Mouse (Mus musculus) cortical plate, adult 2 months (tissue): ENCODE results near the gene Sass6.

ENCODE experiments used
- CTCF ChIP-seq: fragments of 200-500 bp; IDR thresholded peaks from 2 replicates; pipeline ENCODE4 v1.5.1; 2011; ENCODE audit warnings: mild to moderate bottlenecking, control low read depth, low read length; ENCODE audit not compliant: insufficient read depth; ENCODE audit errors: extremely low read depth
- POLR2A ChIP-seq: fragments of 200-500 bp; IDR thresholded peaks from 2 replicates; pipeline ENCODE4 v1.6.1; 2011; ENCODE audit warnings: mild to moderate bottlenecking, low read length, control low read depth; ENCODE audit not compliant: insufficient read depth; ENCODE audit errors: extremely low read depth

DNA sequence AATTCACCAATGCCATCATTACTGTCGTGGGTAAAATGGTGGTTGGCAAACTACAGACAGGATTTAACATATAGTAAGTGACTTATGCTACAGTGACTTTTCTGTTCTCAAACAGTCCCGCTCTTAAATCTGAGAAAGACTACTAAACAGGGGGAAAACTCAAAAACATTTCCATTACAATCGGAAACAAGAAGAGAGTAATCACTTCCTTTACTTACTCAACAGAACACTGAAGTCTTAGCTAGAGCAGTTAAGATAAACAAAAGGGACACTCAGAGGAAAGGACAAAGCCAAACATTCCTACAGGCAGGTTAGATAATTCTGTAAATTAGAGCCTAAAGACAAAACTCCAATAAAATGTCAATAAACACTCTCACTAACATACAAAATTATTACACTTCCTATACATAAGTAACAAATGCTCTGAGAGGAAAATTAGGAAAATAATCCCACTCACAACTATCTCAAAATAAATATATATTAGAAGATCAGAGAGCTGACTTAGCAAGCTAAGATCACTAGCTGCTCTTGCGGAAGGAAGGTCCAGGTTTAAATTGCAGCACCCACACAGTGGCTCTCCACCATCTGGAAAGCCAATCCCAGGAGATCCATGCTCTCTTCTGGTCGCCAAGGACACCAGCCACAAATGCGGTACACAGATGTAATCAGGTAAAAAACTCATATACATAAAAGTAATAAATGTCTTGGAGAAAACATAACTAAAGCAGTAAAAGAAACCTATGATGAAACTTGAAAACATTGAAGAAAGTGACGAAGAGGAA, 61.6 kb downstream of the Sass6 start:
- TF ChIP-seq CTCF (no peak), POLR2A (no peak)
